Mouse (Mus musculus): Measurements from ENCODE around the gene Abca4.

DNA sequence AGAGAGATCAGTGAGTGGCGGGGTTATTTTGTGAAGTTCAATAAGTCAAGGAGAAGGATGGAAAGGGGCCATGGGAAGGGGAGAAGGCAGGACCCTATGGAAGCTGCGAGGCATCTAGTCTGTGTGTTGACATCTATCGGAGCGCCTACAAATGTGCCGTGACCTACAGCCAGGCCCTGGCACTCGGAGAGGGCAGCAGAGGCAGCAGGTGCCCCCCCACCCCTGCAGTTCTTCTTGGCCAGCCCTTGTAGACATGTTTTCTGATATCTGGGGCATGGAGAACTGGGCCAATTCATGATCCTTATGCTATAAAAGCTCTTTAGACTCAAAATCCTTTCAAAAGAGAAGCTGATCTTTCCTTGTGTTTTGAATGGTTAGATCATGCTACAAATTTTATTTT, 163.5 kb downstream of the Abca4 start:
- no peak for TF ChIP-seq CTCF (IDR thresholded peaks at IDR 0.05; ENCODE audit: control insufficient read depth, insufficient read depth, insufficient replicate concordance, low read depth, low read length)
- no peak for TF ChIP-seq POLR2A (IDR thresholded peaks at IDR 0.05; ENCODE audit: control insufficient read depth, low read depth, low read length)
